Mouse (Mus musculus) limb, embryonic 12.5 days (tissue): Measurements from ENCODE around the gene Cers3. TPM values are rescaled to one million over a fixed set of nuclear protein-coding genes. Genes with fewer than 3 reads are reported as not detected.

Source experiments
- ATAC-seq: fragments of 200-750 bp; cut with Nextera tagmentation; 2 replicates; pipeline ENCODE4 v1.8.0; 2017; ENCODE audit warnings: low read depth, moderate TSS enrichment; ENCODE audit not compliant: insufficient number of reproducible peaks, insufficient read depth, low FRiP score, low TSS enrichment
- H3K27ac ChIP-seq: fragments of 300-500 bp; sonication (generic); 2 replicates; pipeline ENCODE4 v1.5.1; 2016; ENCODE audit warnings: mild to moderate bottlenecking, moderate library complexity
- H3K27me3 ChIP-seq: fragments of 300-500 bp; sonication (generic); 2 replicates; pipeline ENCODE4 v1.6.1; 2016; ENCODE audit warnings: mild to moderate bottlenecking, moderate library complexity
- H3K36me3 ChIP-seq: fragments of 300-500 bp; sonication (generic); 2 replicates; pipeline ENCODE4 v1.6.1; 2016; ENCODE audit warnings: mild to moderate bottlenecking, moderate library complexity
- H3K4me1 ChIP-seq: fragments of 300-500 bp; sonication (generic); replicated peaks from 2 replicates; pipeline ENCODE4 v1.6.1; 2016
- H3K4me2 ChIP-seq: fragments of 300-500 bp; sonication (generic); 2 replicates; pipeline ENCODE4 v1.6.1; 2016; ENCODE audit warnings: mild to moderate bottlenecking, moderate library complexity
- H3K4me3 ChIP-seq: fragments of 300-500 bp; sonication (generic); replicated peaks from 2 replicates; pipeline ENCODE4 v1.5.1; 2016; ENCODE audit warnings: mild to moderate bottlenecking
- H3K9ac ChIP-seq: fragments of 300-500 bp; sonication (generic); replicated peaks from 2 replicates; pipeline ENCODE4 v1.6.1; 2016; ENCODE audit warnings: mild to moderate bottlenecking, moderate library complexity
- H3K9me3 ChIP-seq: fragments of 300-500 bp; sonication (generic); 2 replicates; pipeline ENCODE4 v1.6.1; 2016; ENCODE audit warnings: mild to moderate bottlenecking, moderate library complexity
- WGBS: fragments of 180-500 bp; shearing (Covaris S2); methylation state at CpG from one replicate; pipeline ENCODE4 v1.1.7; 2016; 5-methylcytosine and 5-hydroxymethylcytosine counted together
- polyA plus RNA-seq: library from polyadenylated mRNA; unstranded; fragments of >200 nt; fragmentation: Nextera tagmentation; extraction: Ambion mirVana; gene quantifications from 2 replicates; pipeline ENCODE4 v1.2.1, GENCODE M21; 2016

Gene Cers3
- 2.4 and 2.7 TPM in 2 replicates for polyA plus RNA-seq

GRCm38 (mm10) chr7:66743377-66743781 lies at the start of gene Cers3:
TSS of gene Cers3 (plus strand) at chr7:66743504.
- H3K4me1 ChIP-seq, result no peaks in the 10 kb centered on the region
- no peaks in the 10 kb centered on the region for H3K9me3 ChIP-seq
- ATAC-seq, result no peak
- H3K27ac ChIP-seq, result no peak within 1 kb of the TSS
- H3K4me2 ChIP-seq, result no peak within 1 kb of the TSS
- whole genome bisulfite sequencing, result 69% methylated on average over 9 of the region's 9 CpGs
- H3K36me3 ChIP-seq, result no peaks in the 10 kb centered on the region
- no peak within 1 kb of the TSS for H3K9ac ChIP-seq
- H3K4me3 ChIP-seq, result no peak within 1 kb of the TSS
- H3K27me3 ChIP-seq, result no peaks in the 10 kb centered on the region

GRCm38 (mm10) chr7:66694467-66694866 lies 48.8 kb upstream of the Cers3 start:
- ATAC-seq, result no peak
- 82% methylated on average over 7 of the region's 7 CpGs for WGBS
- no peak overlapping the region for H3K4me2 ChIP-seq
- no peak overlapping the region for H3K4me3 ChIP-seq
- no peak overlapping the region for H3K27ac ChIP-seq
- H3K9me3 ChIP-seq, result no peaks in the 10 kb centered on the region
- H3K36me3 ChIP-seq, result peaks cover 19% of the 10 kb centered on the region
- no peaks in the 10 kb centered on the region for H3K27me3 ChIP-seq
- peaks cover 4% of the 10 kb centered on the region for H3K4me1 ChIP-seq
- no peak overlapping the region for H3K9ac ChIP-seq

- H3K4me2 ChIP-seq, result no peak overlapping the region
- no peak overlapping the region for H3K4me3 ChIP-seq
- WGBS, result 85% methylated on average over 7 of the region's 7 CpGs
- no peak overlapping the region for H3K9ac ChIP-seq
- H3K27ac ChIP-seq, result no peak overlapping the region
- H3K9me3 ChIP-seq, result no peaks in the 10 kb centered on the region
- no peaks in the 10 kb centered on the region for H3K4me1 ChIP-seq
- H3K27me3 ChIP-seq, result no peaks in the 10 kb centered on the region
- H3K36me3 ChIP-seq, result peaks cover 71% of the 10 kb centered on the region
- ATAC-seq, result no peak
Measured at GRCm38 (mm10) chr7:66702721-66703120, 40.6 kb upstream of the Cers3 start.

GRCm38 (mm10) chr7:66704631-66705030 lies 38.7 kb upstream of the Cers3 start:
- H3K4me2 ChIP-seq, result no peak overlapping the region
- H3K9me3 ChIP-seq, result no peaks in the 10 kb centered on the region
- H3K27me3 ChIP-seq, result no peaks in the 10 kb centered on the region
- no peak overlapping the region for H3K27ac ChIP-seq
- no peak overlapping the region for H3K4me3 ChIP-seq
- peaks cover 72% of the 10 kb centered on the region for H3K36me3 ChIP-seq
- no peak for ATAC-seq
- H3K4me1 ChIP-seq, result no peaks in the 10 kb centered on the region
- 95% methylated on average over 3 of the region's 3 CpGs for WGBS
- H3K9ac ChIP-seq, result no peak overlapping the region

- Histone ChIP-seq H3K36me3 (peaks cover 73% of the 10 kb centered on the region), H3K27ac (no peak overlapping the region), H3K9me3 (no peaks in the 10 kb centered on the region), H3K4me1 (no peaks in the 10 kb centered on the region), H3K27me3 (no peaks in the 10 kb centered on the region), H3K4me2 (no peak overlapping the region), H3K4me3 (no peak overlapping the region), H3K9ac (no peak overlapping the region)
- 70% methylated on average over 2 of the region's 2 CpGs for WGBS
- no peak for ATAC-seq
Measured at GRCm38 (mm10) chr7:66711166-66711565, 32.1 kb upstream of the Cers3 start.

- ATAC-seq, result no peak
- no peak overlapping the region for H3K4me2 ChIP-seq
- 83% methylated on average over 4 of the region's 4 CpGs for WGBS
Measured at GRCm38 (mm10) chr7:66724514-66724913, 18.8 kb upstream of the Cers3 start.

GRCm38 (mm10) chr7:66724954-66725353 lies 18.4 kb upstream of the Cers3 start:
- Histone ChIP-seq H3K27me3 (no peaks in the 10 kb centered on the region), H3K36me3 (peaks cover 14% of the 10 kb centered on the region; the same call in 1 of the 2 replicates), H3K9me3 (no peaks in the 10 kb centered on the region), H3K9ac (no peak overlapping the region), H3K4me2 (no peak overlapping the region), H3K4me3 (no peak overlapping the region), H3K27ac (no peak overlapping the region), H3K4me1 (no peaks in the 10 kb centered on the region)
- 80% methylated on average over 6 of the region's 6 CpGs for WGBS
- ATAC-seq, result no peak

More at GRCm38 (mm10) chr7:66724514-66724913, 18.8 kb upstream of the Cers3 start:
- H3K36me3 ChIP-seq, result peaks cover 14% of the 10 kb centered on the region; the same call in 1 of the 2 replicates
- no peaks in the 10 kb centered on the region for H3K4me1 ChIP-seq
- no peak overlapping the region for H3K27ac ChIP-seq
- no peaks in the 10 kb centered on the region for H3K27me3 ChIP-seq
- H3K4me3 ChIP-seq, result no peak overlapping the region
- no peak overlapping the region for H3K9ac ChIP-seq
- no peaks in the 10 kb centered on the region for H3K9me3 ChIP-seq

- Histone ChIP-seq H3K9me3 (no peaks in the 10 kb centered on the region), H3K9ac (no peak overlapping the region), H3K36me3 (peaks cover 4% of the 10 kb centered on the region; the same call in 1 of the 2 replicates), H3K4me1 (no peaks in the 10 kb centered on the region), H3K27ac (no peak overlapping the region), H3K4me2 (no peak overlapping the region), H3K27me3 (no peaks in the 10 kb centered on the region), H3K4me3 (no peak overlapping the region)
- WGBS, result 91% methylated on average over 6 of the region's 6 CpGs
- ATAC-seq, result no peak
Measured at GRCm38 (mm10) chr7:66728072-66728471, 15.2 kb upstream of the Cers3 start.

- Histone ChIP-seq H3K4me3 (no peak overlapping the region), H3K27ac (no peak overlapping the region), H3K4me2 (no peak overlapping the region), H3K9ac (no peak overlapping the region), H3K27me3 (no peaks in the 10 kb centered on the region), H3K4me1 (no peaks in the 10 kb centered on the region), H3K9me3 (no peaks in the 10 kb centered on the region), H3K36me3 (no peaks in the 10 kb centered on the region)
- WGBS, result 84% methylated on average over 2 of the region's 2 CpGs
- ATAC-seq, result no peak
Measured at GRCm38 (mm10) chr7:66729232-66729631, 14.1 kb upstream of the Cers3 start.

- no peaks in the 10 kb centered on the region for H3K27me3 ChIP-seq
- H3K36me3 ChIP-seq, result no peaks in the 10 kb centered on the region
- no peak overlapping the region for H3K4me3 ChIP-seq
- H3K4me1 ChIP-seq, result no peaks in the 10 kb centered on the region
- no peak overlapping the region for H3K9ac ChIP-seq
- no peak overlapping the region for H3K27ac ChIP-seq
- no peak overlapping the region for H3K4me2 ChIP-seq
- ATAC-seq, result no peak
- 94% methylated on average over 17 of the region's 17 CpGs for WGBS
- no peaks in the 10 kb centered on the region for H3K9me3 ChIP-seq
Measured at GRCm38 (mm10) chr7:66733431-66733830, 9.9 kb upstream of the Cers3 start.

GRCm38 (mm10) chr7:66733882-66734281 lies 9.4 kb upstream of the Cers3 start:
- ATAC-seq, result no peak
- H3K27ac ChIP-seq, result no peak overlapping the region
- WGBS, result 94% methylated on average over 11 of the region's 11 CpGs
- H3K9me3 ChIP-seq, result no peaks in the 10 kb centered on the region
- no peaks in the 10 kb centered on the region for H3K27me3 ChIP-seq
- H3K36me3 ChIP-seq, result no peaks in the 10 kb centered on the region
- H3K4me1 ChIP-seq, result no peaks in the 10 kb centered on the region
- no peak overlapping the region for H3K4me2 ChIP-seq
- H3K4me3 ChIP-seq, result no peak overlapping the region
- no peak overlapping the region for H3K9ac ChIP-seq

- Histone ChIP-seq H3K36me3 (no peaks in the 10 kb centered on the region), H3K27me3 (no peaks in the 10 kb centered on the region), H3K4me3 (no peak overlapping the region), H3K9ac (no peak overlapping the region), H3K4me1 (no peaks in the 10 kb centered on the region), H3K9me3 (no peaks in the 10 kb centered on the region), H3K27ac (no peak overlapping the region), H3K4me2 (no peak overlapping the region)
- ATAC-seq, result no peak
- WGBS, result 96% methylated on average over 4 of the region's 4 CpGs
Measured at GRCm38 (mm10) chr7:66734466-66734865, 8.8 kb upstream of the Cers3 start.
